Mouse (Mus musculus) MEL (cell line): ENCODE data around the gene Natd1. TPM values are rescaled to one million over a fixed set of nuclear protein-coding genes. Genes with fewer than 3 reads are reported as not detected.

Experiments
- DNase-seq: peaks from one replicate; pipeline ENCODE4 v3.0.0; 2011; ENCODE audit warnings: low read depth, low spot score
- H3K27ac ChIP-seq: 2 replicates; pipeline ENCODE4 v1.5.1; 2012; ENCODE audit warnings: low read depth, mild to moderate bottlenecking, control low read depth, low read length, moderate library complexity; ENCODE audit not compliant: control insufficient read depth
- H3K27me3 ChIP-seq, 2 experiments: fragments of 150-350 bp in 1 of 2; sonication (generic) in 1 of 2; 2 replicates each; pipeline ENCODE4 v1.6.1; 2012; ENCODE audit warnings: low read length in 2 of 2, mild to moderate bottlenecking in 2 of 2, improper control_type of control experiment in 1 of 2, moderate library complexity in 1 of 2; ENCODE audit not compliant: insufficient read depth in 2 of 2, control insufficient read depth in 1 of 2
- H3K36me3 ChIP-seq, 2 experiments: 2 replicates each; pipeline ENCODE4 v1.6.1; 2012 to 2014; ENCODE audit warnings: low read length in 2 of 2, improper control_type of control experiment in 1 of 2, inconsistent platforms in 1 of 2, mild to moderate bottlenecking in 1 of 2; ENCODE audit not compliant: insufficient read depth in 2 of 2, control insufficient read depth in 1 of 2
- H3K4me1 ChIP-seq, 2 experiments: fragments of 150-350 bp in 1 of 2; sonication (generic) in 1 of 2; 2 replicates each; pipeline ENCODE4 v1.6.1; 2012; ENCODE audit warnings: low read length in 2 of 2, improper control_type of control experiment in 1 of 2, mild to moderate bottlenecking in 1 of 2; ENCODE audit not compliant: insufficient read depth in 2 of 2, control insufficient read depth in 1 of 2
- H3K4me3 ChIP-seq, 2 experiments: fragments of 150-350 bp in 1 of 2; sonication (generic) in 1 of 2; 2 replicates each; pipeline ENCODE4 v1.5.1; 2012; ENCODE audit warnings: low read depth in 2 of 2, low read length in 2 of 2, mild to moderate bottlenecking in 2 of 2, moderate library complexity in 2 of 2, control low read depth in 1 of 2, improper control_type of control experiment in 1 of 2; ENCODE audit not compliant: control insufficient read depth in 1 of 2, insufficient read depth in 1 of 2
- H3K79me2 ChIP-seq: 2 replicates; pipeline ENCODE4 v1.6.1; 2012; ENCODE audit warnings: mild to moderate bottlenecking, low read length, moderate library complexity; ENCODE audit not compliant: control insufficient read depth, poor library complexity, insufficient read depth
- H3K9ac ChIP-seq: 2 replicates; pipeline ENCODE4 v1.6.1; 2012; ENCODE audit warnings: low read depth, mild to moderate bottlenecking, control low read depth, low read length, moderate library complexity; ENCODE audit not compliant: control insufficient read depth, poor library complexity, severe bottlenecking
- H3K9me3 ChIP-seq: fragments of 150-350 bp; sonication (generic); replicated peaks from 2 replicates; pipeline ENCODE4 v1.6.1; 2012; ENCODE audit warnings: mild to moderate bottlenecking, low read length, improper control_type of control experiment, moderate library complexity; ENCODE audit not compliant: insufficient read depth
- CHD1 ChIP-seq: IDR thresholded peaks from 2 replicates; pipeline ENCODE4 v1.6.1; 2012; ENCODE audit warnings: low read depth, mild to moderate bottlenecking, inconsistent platforms, low read length, improper control_type of control experiment
- CHD2 ChIP-seq: IDR thresholded peaks from 2 replicates; pipeline ENCODE4 v1.6.1; 2011; ENCODE audit warnings: low read length, improper control_type of control experiment
- EP300 ChIP-seq, 2 experiments: IDR thresholded peaks; 2 replicates each; pipeline ENCODE4 v1.6.1; 2011; ENCODE audit warnings: improper control_type of control experiment in 2 of 2, low read length in 2 of 2, low read depth in 1 of 2, mild to moderate bottlenecking in 1 of 2
- GABPA ChIP-seq: IDR thresholded peaks from 2 replicates; pipeline ENCODE4 v1.6.1; 2012; ENCODE audit warnings: low read depth, mild to moderate bottlenecking, inconsistent platforms, low read length, improper control_type of control experiment, moderate library complexity
- GATA1 ChIP-seq: IDR thresholded peaks from 2 replicates; pipeline ENCODE4 v1.6.1; 2011; ENCODE audit warnings: low read depth, low read length, improper control_type of control experiment
- HCFC1 ChIP-seq: IDR thresholded peaks from 2 replicates; pipeline ENCODE4 v1.6.1; 2012; ENCODE audit warnings: low read depth, mild to moderate bottlenecking, inconsistent platforms, low read length, improper control_type of control experiment, moderate library complexity
- KAT2A ChIP-seq: conservative IDR thresholded peaks from 2 replicates; pipeline ENCODE4 v1.6.1; 2012; ENCODE audit warnings: low read depth, low read length, improper control_type of control experiment, inconsistent platforms
- MAFK ChIP-seq: IDR thresholded peaks from 2 replicates; pipeline ENCODE4 v1.6.1; 2011; ENCODE audit warnings: low read depth, mild to moderate bottlenecking, low read length, improper control_type of control experiment, borderline replicate concordance
- MEF2A ChIP-seq: IDR thresholded peaks from 2 replicates; pipeline ENCODE4 v1.6.1; 2014; ENCODE audit warnings: low read depth, mild to moderate bottlenecking, inconsistent platforms, low read length, improper control_type of control experiment; ENCODE audit not compliant: poor library complexity, insufficient replicate concordance, severe bottlenecking; ENCODE audit errors: extremely low read depth
- MXI1 ChIP-seq: IDR thresholded peaks from 2 replicates; pipeline ENCODE4 v1.6.1; 2011; ENCODE audit warnings: mild to moderate bottlenecking, low read depth, low read length, improper control_type of control experiment
- NELFE ChIP-seq: IDR thresholded peaks from 2 replicates; pipeline ENCODE4 v1.6.1; 2011; ENCODE audit warnings: low read depth, low read length, improper control_type of control experiment
- NRF1 ChIP-seq: IDR thresholded peaks from 2 replicates; pipeline ENCODE4 v1.6.1; 2014; ENCODE audit warnings: low read depth, mild to moderate bottlenecking, inconsistent platforms, low read length, improper control_type of control experiment, moderate library complexity; ENCODE audit not compliant: poor library complexity, insufficient read depth, severe bottlenecking
- POLR2A ChIP-seq, 2 experiments: IDR thresholded peaks; 2 replicates each; pipeline ENCODE4 v1.6.1; 2011 to 2012; ENCODE audit warnings: low read length in 2 of 2, mild to moderate bottlenecking in 2 of 2, control low read depth in 1 of 2, improper control_type of control experiment in 1 of 2, low read depth in 1 of 2, moderate library complexity in 1 of 2; ENCODE audit not compliant: control insufficient read depth in 1 of 2, insufficient read depth in 1 of 2, poor library complexity in 1 of 2
- POLR2AphosphoS2 ChIP-seq: IDR thresholded peaks from 2 replicates; pipeline ENCODE4 v1.6.1; 2011; ENCODE audit warnings: low read length, improper control_type of control experiment
- SIN3A ChIP-seq: IDR thresholded peaks from 2 replicates; pipeline ENCODE4 v1.6.1; 2012; ENCODE audit warnings: low read length, improper control_type of control experiment, inconsistent platforms
- SMC3 ChIP-seq: IDR thresholded peaks from 2 replicates; pipeline ENCODE4 v1.6.1; 2011; ENCODE audit warnings: low read depth, low read length, improper control_type of control experiment
- TCF12 ChIP-seq: IDR thresholded peaks from 2 replicates; pipeline ENCODE4 v1.6.1; 2014; ENCODE audit warnings: low read depth, mild to moderate bottlenecking, inconsistent platforms, low read length, improper control_type of control experiment, moderate library complexity
- USF1 ChIP-seq: IDR thresholded peaks from 2 replicates; pipeline ENCODE4 v1.6.1; 2014; ENCODE audit warnings: low read depth, mild to moderate bottlenecking, inconsistent platforms, low read length, improper control_type of control experiment, moderate library complexity
- USF2 ChIP-seq, 2 experiments: IDR thresholded peaks; 2 replicates each; pipeline ENCODE4 v1.6.1; 2011 to 2012; ENCODE audit warnings: improper control_type of control experiment in 2 of 2, low read length in 2 of 2, borderline replicate concordance in 1 of 2, inconsistent platforms in 1 of 2, low read depth in 1 of 2, mild to moderate bottlenecking in 1 of 2; ENCODE audit not compliant: insufficient read depth in 1 of 2
- ZC3H11A ChIP-seq: IDR thresholded peaks from 2 replicates; pipeline ENCODE4 v1.6.1; 2012; ENCODE audit warnings: low read depth, mild to moderate bottlenecking, inconsistent platforms, low read length, improper control_type of control experiment
- polyA plus RNA-seq, 2 experiments: library from polyadenylated mRNA; stranded (reverse) in 1 of 2; unstranded in 1 of 2; fragments of >175 nt in 1 of 2; fragments of >200 nt in 1 of 2; gene quantifications; 2 replicates each; pipeline versions ENCODE4 v1.2.1 to v1.2.4; 2012; ENCODE audit warnings: low replicate concordance in 2 of 2, low read depth in 1 of 2; ENCODE audit not compliant: insufficient read length in 2 of 2, insufficient read depth in 1 of 2, missing spikeins in 1 of 2
- total RNA-seq: library from RNA; depleted of rRNA; stranded (reverse); fragments of 300-350 nt; gene quantifications from 2 replicates; pipeline ENCODE4 v1.2.3, GENCODE M21; 2012

Gene Natd1
- total and polyA plus RNA-seq, 3 experiments, result 3.0 to 10.9 TPM; not detected in 1

DNA sequence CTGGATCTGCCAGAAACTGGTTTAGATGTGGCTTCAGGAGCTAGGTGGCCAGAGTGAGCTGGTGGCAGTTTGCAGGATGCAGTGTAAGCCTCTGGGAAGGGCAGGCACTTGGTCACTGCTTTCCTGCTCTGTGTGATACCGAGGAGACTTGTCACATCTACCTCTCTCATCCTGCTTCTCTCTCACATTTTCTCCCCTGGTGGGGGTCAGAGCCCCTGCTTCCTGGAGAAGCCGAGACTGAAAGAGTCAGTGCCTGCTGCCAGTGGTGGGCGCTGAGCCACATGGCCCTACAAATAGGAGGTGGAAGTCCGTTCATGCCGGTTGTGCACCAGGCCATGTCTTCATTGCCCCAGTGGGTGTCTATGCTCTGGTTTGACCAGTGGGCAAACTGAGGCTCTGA lies 26.0 kb upstream of the Natd1 start:
- Histone ChIP-seq H3K27me3 (no peaks in the 10 kb centered on the region), H3K4me1 (peaks cover 4 to 16% of the 10 kb centered on the region in 2 experiments), H3K27ac (no peak overlapping the region), H3K36me3 (peaks cover 6 to 15% of the 10 kb centered on the region in 2 experiments), H3K9me3 (no peaks in the 10 kb centered on the region), H3K9ac (no peak overlapping the region), H3K79me2 (peaks cover 49% of the 10 kb centered on the region), H3K4me3 (no peak overlapping the region)
- TF ChIP-seq GABPA (no peak), MAFK (no peak), USF1 (no peak), POLR2AphosphoS2 (no peak), CHD2 (no peak), NRF1 (no peak), MEF2A (no peak), SIN3A (no peak), USF2 (IDR thresholded peaks at IDR 0.05; ENCODE audit: borderline replicate concordance in 1 of 2, insufficient read depth in 1 of 2, low read depth in 1 of 2, low read length in 2 of 2) (no peak), HCFC1 (no peak), TCF12 (no peak), KAT2A (no peak), ZC3H11A (no peak), MXI1 (no peak), NELFE (no peak)
- DNase-seq, result no peak

DNA sequence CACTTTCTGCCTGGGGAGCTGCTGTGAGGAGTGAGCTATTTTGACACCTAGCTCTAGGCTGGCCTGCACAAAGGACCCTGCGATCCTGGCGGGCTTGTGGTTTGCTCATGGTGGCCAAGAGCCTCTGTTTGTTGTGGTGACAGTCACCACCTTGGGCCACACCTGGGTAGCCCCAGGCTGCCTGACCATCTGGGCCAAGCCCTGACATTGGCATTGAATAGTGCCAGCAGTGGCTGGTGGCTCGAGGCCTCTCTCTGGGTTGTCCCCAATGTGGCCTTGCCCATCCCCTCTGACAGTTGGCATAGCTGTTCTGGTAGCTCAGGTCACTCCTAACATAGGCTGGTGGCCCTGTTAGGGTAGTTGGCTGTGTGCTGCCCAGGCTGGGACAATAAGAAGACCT lies 24.9 kb upstream of the Natd1 start:
- Histone ChIP-seq H3K36me3 (peaks cover 6 to 21% of the 10 kb centered on the region in 2 experiments), H3K27me3 (no peaks in the 10 kb centered on the region), H3K9me3 (no peaks in the 10 kb centered on the region), H3K79me2 (peaks cover 56% of the 10 kb centered on the region), H3K4me3 (no peak overlapping the region), H3K4me1 (peaks cover 9 to 22% of the 10 kb centered on the region in 2 experiments), H3K27ac (no peak overlapping the region), H3K9ac (no peak overlapping the region)
- DNase-seq, result no peak
- TF ChIP-seq MEF2A, result no peak
- no peak for TF ChIP-seq CHD2
- TF ChIP-seq EP300 (IDR thresholded peaks at IDR 0.05; ENCODE audit: low read depth in 1 of 2, low read length in 2 of 2), result no peak
- TF ChIP-seq GATA1, result no peak
- TF ChIP-seq POLR2A (IDR thresholded peaks at IDR 0.05; ENCODE audit: control insufficient read depth in 1 of 2, insufficient read depth in 1 of 2, low read depth in 1 of 2, low read length in 2 of 2, poor library complexity in 1 of 2), result no peak
- no peak for TF ChIP-seq SMC3
- TF ChIP-seq NELFE, result no peak
- no peak for TF ChIP-seq CHD1
- no peak for TF ChIP-seq MXI1
